Mouse (Mus musculus) liver (tissue): ENCODE results near the gene Hoxb13.

Experiments used
- DNase-seq: peaks from one replicate; pipeline ENCODE4 v3.0.0-alpha.2; 2020; ENCODE audit warnings: mixed read lengths

The Hoxb13 gene

DNA sequence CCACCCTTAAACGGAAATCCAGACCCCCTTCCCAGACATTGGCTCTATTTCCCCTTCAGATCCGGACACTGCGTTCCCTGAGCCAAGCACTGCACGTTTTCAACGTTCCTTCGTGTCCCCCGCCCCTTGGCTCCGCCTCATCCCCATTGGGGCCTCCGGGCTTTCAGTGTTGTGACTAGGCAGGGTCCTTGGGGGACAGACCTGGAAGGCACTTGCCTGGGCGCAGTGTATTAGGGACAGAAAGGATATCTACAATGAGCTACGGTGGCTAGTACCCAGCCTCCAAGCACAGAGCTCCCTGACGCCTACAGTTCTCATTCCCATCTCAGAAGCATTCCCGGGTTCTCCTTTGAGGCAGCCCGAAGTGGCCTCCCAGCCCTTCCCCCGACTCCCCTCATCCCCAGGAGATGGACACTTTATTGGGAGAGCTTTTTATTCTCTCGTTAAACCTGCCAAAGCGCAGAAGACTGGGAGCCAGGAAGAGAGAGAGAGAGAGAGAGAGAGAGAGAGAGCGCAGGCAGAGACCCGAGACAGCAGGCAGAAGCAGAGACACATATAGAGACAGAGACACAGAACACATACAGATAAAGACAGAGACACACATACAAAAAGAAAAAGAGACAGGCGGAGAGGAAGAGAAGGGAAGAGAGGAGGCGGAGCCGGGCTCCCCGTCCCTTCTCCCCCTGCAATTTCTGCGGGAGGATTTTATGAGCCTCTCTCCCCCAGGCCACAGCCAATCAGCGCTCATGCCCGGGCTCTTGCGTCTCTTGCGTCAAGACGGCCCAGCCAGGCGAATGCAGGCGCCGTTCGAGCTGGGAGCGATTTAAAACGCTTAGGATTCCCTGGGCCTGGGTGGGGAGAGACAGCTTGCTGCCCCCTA is at the start of gene Hoxb13:
TSS of gene Hoxb13 (plus strand) at position 796 of the 880 bp plus-strand sequence.
- no peak for DNase-seq

DNA sequence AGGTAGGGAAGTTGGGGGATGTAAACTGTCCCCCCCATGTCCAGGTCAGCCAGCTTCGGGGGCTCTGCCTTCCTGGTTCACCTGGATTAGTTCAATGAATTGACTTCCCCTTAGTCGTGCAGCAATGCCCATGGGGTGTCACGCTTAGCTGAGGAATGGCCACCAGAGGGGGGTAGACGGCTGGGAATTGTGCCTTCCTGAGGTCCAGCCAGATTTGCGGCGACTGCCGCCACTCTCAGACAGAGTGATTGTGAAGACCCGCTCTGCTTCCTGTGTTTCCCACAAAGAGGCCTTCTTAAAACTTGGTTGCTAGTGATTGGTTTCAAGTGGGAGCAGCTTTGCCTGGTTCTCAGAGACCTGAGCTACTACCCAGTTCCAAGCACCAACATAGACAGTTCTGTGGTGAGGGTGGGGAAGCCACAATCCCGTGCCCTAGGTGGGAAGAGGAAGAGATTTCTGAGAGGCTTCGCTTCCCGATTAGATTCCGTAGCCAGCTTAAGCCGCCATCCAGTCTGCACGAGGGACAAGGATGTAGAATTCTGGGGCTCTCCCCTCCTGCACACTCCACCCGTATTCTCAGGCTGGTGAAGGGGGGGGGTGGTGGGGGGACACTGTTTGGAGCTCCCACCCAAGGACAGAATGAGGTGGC is 48.4 kb upstream of the Hoxb13 start:
- DNase-seq: peak; percentile 66

DNA sequence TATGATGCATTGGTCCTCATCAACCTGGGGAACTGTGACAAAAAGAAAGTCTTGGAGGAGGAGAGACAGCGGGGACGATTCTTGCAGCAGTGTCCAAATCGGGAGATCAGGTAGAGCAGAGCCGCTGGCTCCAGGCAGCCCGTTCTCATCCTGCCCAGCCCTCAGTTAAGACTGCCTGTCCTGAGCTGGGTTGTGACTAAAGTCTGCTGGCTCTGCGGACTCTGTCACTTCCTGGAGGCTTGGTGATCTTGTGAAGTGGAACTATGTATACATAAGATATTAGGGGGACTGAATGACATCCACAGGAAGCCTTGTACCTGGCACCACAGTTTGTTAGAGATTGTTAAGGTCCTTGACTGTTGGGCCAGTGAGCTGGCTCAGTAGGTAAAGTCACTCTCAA is 46.6 kb upstream of the Hoxb13 start:
- DNase-seq: no peak

DNA sequence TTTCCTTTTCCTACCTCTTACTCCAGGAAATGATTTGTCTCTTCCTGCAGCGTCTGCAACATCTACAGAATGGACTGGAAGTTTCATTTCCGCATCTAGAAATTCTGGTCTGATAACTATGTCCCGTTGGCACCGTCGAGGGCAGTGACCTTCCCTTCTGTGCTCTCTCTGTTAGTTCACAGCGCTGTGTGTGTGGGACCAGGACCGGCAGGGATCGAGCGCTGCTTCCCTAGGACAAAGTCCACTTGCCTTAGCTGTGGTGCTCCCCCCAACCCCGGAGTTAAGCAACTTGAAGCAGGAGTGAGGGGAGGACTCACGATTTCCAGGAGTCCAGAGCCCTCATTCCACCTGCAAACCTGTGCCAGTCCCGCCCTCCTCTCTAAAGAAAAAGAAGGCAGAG is 29.3 kb upstream of the Hoxb13 start:
- peak; percentile 17 for DNase-seq

DNA sequence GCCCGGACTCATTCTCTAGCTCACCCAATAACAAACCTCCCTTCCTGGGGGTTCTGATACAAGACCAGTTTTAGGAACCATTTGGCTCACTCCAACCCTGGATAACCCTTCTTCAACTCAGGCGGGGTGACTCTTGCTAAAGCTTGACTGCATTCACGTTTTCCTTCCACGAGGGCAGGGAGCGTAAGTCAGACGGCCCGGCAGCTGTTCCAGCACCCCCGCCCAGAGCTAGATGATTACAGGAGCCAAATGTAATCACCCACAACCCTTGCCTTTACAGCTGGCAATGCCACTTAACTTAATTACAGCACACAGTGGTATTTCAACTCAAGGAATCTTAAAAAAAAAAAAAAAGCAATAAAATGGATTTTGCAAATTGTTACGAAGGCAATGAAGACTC is 26.0 kb upstream of the Hoxb13 start:
- no peak for DNase-seq

DNA sequence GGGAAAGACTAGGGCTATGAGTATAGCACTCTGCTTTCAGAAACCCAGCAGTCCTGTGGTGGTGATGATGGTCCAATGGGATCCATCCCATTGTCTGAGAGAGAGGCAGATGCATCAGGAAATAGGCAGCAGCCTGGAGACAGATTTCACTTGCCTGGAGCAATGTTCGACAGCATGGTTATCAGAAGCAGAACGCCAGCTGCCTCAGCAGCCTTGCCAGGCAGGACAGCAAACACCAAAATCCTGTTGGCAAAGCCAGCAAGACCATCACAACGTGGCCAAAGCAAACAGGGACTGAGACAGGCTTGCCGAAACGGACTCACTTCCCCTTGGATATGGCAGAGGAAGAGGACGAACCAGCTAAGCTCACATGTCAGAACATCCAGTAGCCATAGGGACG is 25.1 kb upstream of the Hoxb13 start:
- DNase-seq: no peak

DNA sequence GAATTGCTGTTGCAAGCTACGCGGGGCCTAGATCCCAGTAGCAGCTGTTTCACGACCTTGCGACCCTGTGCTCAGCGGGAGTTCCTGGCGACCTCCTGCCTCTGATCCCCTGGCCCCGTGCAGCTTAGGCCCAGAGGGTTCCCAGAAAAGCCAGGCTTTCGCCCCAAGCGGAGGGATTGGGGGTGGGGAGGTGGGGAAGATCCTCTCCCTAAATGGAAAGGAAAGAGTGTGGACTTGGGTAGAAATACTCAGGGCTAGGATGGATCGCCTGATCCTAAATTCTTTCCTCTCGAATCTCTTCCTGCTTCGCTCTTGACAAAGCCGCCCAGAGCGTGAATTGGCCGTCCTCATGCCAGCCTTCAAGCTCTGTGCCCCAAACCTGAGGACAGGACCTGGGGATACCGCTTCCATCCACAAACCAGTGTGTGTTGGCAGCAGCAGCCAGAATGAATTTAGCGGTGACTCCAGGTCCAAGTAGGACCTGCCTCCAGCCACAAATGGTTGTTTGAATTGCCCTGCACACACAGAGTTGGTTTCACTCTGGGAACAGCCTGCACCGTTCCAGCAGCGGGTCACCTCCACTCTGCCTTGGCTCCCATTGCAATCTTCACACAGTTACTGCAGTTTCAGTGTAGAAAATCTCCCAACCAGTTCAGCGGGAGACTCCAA is 23.3 kb upstream of the Hoxb13 start:
- DNase-seq: no peak

DNA sequence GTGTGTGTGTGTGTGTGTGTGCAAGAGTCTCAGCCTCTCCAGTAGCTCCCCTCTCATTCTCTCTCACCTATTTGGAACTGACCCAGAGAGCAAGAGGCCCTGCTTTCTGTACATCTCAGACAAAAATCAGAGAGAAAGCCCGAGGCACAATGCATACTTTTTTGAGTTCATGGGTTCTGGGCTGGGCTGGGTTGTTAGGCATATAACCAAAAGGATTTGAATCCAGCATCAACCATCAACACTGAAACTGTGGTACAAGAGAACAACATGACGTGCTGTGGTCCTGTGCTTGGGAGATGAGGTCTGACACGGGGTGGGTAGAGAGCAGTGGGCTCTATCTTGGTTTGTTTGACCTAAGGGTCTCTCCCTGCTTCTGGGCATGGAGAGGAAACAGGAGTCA is 22.5 kb upstream of the Hoxb13 start:
- DNase-seq: no peak

DNA sequence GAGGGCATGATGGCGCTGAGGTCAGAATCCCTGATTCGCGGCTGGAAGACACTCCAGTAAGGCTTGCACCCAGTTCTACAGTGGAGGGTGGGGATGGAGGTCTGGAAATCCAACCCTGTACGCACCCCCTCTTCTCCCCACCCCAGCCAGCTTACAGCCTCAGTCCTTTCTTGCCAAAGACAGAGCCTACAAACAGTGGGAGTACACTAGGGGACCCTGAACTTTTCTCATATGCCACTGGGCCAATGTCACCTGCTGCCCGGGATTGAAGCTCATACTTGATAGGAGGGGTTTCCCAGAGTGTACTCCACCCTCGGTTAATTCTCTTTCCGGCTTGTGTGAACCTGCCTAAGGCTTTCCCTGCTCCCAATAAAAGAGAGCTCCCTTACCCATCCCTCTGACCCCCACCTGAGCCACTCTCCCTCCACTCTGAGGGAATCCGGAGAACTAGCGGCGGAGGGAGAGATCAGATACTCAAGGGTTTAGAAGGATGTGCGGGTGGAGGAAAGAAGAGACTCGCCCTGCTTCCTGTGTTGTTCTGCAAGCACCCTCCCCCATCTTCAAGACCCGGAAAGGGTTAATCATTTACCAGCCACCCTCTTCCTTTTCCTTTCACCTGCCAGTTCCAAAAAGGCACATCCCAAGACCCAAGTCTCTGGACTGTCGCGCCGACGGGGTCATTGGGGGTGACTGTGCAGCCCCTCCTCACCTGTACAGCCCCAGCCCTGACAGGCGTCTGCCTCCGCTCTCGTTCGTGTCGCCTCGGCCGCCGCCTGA is 21.4 kb upstream of the Hoxb13 start:
- no peak for DNase-seq

DNA sequence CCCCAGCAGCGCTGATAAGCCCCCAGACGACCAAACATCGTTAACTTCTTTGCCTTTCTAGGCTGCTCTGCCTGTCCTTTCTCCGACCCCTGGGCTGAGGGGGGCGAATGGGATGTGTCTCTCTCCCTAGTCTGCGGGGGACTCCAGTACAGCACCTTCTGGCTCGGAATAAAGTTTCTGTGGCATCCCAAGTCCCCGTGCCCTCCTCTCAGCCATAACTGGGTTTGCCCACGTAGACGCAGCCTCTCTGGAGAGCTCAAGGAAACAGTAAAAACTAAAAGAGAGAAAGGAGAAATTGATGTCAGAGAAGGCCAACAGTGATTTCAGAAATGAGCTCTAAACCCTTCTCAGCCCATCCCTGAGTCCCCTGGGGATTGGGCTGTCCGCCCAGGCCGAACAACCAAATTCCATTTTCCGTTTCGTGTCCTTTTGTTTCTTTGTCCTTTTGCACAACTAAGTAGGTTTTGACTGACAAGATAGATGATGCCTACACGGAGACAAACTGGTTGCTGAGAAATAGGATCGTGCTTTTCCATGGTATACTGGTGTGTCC is 20.8 kb upstream of the Hoxb13 start:
- DNase-seq: no peak

DNA sequence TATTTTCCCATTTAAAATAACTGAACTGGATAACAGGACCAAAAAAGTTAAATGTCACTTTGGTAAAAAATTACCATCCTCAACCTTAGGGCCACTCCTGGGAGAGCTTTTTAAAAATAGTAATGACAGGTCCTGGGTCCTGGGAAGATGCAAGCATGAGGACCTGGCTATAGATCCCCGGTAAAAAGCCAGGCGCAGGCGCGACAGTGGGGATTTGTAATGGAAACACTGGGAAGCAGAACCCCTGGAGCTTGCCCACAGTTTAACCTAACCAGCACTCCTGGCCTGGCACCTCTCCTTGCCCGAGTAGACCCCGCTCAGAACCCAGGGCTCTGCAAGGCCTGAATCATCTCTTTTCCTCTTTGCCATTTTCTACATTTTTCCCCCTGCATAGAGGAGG is 19.2 kb upstream of the Hoxb13 start:
- DNase-seq: no peak

DNA sequence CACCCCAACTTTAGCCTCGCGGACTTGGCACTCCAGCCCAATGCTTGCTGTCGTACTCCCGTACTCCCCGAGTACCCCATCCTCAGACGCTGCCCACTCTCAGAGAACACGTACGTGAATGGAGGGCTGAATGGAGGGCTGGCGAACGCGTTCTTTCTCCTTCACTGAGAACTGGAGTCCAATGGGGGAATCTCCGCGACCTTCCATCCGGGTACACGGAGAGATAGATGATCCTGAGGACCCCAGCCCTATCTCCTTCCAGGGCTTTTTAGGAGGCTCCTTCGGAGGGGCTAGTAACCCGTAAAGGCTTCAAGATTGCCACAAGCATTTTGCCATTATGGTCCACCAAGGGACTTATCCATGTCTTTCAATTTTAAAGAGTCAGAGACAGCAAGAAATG is 18.6 kb upstream of the Hoxb13 start:
- DNase-seq: no peak

DNA sequence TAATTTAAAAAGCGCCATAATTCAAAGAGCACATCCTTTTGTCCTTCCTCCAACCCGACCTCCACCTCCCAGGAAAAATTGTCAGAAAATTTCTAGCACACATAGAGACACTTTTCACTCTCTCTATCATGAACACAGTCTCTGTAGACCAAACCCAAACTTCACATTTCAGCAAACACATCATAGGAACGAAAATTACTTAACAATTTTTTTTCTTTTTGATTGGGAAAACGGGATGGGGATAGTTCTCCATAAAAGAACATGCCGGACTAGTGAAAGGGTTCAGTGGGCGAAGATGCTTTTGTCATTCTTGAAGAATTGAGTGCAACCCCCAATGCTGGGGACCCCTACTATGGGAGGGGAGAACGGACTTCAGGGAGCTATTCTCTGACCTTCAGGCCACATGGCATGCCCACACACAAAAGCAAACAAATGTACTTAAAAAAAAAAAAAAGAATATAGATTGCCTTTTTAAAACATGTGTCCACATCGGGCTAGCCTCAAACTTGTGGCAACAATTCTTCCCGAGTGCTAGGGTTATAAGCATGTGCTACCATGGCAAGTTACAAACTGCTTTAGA is 18.1 kb upstream of the Hoxb13 start:
- no peak for DNase-seq

DNA sequence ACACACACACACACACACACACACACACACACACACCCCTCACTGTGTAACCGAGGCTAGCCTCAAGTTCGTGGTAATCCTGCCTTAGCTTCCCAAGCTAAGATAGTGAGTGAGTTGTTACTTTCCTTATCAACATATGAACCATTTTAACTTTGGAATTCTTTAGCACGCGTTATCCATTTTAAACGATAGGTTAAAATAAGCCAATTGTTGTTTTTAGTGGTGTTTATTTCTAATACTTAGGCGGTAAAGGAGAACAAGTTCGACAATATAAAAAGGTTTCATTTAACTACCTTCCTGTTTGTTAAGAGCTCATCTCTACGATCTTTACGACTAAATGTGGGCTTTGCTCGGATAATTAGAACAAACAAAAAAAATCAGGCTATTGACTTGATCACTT is 17.3 kb upstream of the Hoxb13 start:
- no peak for DNase-seq

DNA sequence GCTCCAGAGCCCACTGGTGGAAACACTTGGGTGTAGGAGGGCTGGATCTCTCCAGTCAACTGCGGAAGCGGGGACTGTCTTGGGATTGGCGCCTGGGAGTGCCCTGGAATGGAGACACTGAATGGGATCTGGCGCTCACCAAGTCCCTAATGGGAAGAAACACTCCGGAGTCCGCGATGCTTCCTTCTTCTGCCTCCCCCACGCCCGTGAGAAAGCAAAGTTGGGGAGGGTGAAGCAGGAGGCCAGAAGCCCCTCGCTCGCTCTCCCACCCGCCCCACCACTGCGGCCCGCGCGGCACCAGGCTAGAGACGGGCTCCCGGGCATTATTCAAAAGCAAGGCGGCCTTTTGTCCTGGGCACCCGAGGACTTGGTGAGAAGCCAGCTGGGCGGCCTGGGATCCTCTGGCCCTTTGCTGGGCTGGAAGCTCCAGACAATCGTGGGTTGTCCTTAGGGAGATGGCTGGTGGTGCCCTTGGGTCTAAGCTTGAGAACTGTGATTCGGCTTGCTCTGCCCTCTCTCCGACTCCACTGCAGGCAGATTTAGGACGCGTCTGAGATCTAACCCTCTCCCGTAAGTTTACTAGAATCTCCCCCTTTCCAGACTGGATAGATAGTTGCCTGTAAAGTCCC is 16.5 kb upstream of the Hoxb13 start:
- no peak for DNase-seq

DNA sequence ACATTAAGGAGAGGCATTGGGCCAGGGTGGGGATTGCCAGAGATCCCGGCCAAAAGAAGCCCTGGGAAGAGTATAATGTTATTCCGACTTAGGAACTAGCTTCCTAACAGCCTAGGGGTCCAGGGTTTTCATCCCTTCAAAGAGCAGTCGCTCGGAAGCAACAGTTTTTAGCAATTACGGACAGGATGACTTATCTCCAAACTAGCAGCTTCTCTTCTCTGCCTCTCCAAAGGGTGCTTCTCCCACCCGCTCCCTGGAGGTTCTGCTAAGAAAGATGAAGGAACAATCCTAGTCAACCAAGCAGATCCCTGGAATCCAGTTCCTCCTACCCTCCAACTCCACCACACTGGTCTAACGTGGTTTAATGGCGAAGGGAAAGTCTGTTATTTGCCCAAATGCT is 15.8 kb upstream of the Hoxb13 start:
- no peak for DNase-seq

DNA sequence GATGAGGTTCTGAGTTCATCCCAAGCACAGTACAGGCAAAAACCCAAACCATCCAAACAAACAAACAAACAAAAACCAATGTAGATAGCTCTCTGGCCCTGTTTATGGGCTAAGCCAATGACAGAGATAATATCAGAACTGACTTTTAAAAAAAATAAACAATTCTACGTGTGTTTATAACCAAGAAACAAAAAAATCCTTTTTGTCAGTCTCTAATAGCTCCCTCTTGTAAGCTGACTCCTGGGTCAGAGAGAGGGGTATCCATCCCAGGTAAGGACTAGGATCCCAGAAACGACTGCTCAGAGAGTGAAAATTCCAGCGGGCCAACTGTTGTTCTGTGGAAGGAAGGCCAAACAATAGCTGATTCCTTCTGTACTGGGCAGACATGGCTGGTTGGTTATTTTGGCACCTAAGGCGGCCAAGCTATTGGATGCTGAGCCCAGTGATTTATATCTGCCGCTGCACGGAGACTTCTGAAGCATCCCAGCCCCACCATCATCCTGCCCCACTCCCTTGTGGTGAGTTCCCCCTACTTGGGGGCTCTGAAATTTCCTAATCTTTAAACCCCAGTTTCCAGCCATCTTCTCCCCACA is 15.1 kb upstream of the Hoxb13 start:
- no peak for DNase-seq

DNA sequence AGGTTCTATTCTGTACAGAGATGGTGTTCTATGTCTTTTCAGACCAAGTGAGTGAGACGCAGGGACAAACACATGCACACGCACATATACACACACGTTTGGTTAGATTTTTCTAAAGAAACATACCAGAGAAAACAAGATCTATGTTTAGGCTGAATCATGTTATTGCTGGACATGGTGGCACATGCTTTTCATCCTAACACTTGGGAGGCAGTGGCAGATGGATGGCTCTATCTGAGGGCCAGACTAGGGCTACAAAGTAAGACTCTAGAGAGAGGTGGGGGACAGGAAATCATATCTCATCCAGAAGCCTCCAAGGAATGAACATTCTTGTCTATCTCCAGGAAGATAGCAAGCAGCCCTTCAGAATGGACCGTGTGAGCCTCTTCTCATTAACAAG is 13.1 kb upstream of the Hoxb13 start:
- no peak for DNase-seq

DNA sequence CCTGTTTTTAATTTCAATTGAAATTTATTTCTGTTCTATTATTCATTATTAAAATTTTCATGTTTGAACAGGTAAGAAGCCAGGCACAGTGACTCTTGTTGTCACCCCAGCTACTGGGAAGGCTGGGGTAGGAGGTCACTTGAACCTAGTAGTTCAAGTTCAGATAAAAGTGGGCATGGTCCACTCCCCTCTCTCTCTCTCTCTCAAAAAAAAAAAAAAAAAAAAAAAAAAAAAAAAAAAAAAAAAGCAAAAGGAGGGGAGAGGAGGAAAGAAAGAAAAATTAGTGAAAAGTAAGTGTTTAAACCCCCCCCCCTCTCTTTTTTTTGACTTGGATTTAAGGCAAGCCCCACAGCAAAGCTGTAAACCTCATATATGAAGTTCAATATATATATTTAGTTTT is 9.9 kb upstream of the Hoxb13 start:
- no peak for DNase-seq

DNA sequence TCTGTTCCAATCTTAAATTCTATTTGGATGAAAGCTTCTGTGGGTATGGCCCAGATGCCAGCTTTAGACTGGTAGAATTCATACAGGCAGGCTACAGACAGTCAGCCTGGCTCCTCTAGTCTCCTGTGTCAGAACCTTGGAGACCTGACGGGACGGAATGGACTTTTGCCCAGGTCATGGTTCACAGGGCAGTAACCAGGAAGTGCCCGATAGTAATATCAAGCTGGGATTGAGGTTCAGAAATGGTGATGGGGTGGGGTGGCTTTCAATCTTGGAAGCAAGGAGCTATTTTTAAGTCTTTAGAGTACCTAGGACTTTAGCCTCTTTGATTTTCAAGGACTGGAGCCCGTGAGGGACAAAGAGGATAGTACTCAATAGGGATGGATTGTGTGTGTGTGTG is 6.8 kb upstream of the Hoxb13 start:
- DNase-seq: no peak

DNA sequence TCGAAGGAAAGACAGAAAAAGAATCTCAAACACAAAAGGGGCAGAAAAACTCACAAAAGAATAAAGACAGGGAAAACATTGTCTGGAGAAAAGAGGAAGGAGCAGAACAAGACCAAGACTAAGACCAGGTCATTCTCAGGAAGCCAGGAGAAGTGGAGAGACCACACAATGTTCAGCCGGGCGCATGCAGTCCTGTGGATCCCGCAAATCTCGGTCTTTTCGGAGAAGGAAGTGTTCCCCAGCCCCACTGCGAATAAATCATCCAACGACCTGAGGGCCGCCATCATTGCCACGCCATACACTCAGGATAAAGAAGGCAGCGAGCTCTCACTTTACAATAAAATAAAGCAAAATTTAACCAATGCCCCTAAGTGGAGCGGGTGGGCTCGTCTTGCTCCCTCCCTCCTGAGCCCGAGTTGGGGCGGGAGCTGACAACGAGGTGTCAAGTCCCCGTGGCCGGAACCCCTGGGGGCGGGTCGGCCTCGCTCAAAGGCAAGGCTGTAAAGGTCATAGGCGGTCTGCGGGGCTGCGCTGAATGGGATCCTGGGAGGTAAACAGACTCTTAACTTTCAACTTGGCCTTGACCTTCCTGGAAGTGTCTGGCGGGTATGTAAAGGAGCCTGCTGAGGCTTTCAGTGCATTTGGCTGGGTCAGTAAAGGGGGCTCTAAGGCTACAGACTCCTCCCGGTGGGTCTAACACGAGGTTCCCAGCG is 4.2 kb upstream of the Hoxb13 start:
- no peak for DNase-seq
